Mouse (Mus musculus) heart, postnatal 14 days (tissue): Measurements from ENCODE around the gene Casr. TPM values are rescaled to one million over a fixed set of nuclear protein-coding genes. Genes with fewer than 3 reads are reported as not detected.

Experiments used
- DNase-seq, 2 experiments: peaks; one replicate each; pipeline ENCODE4 v3.0.0; 2021 to 2022
- intact Hi-C: fragments of 180-260 bp; cut with DNase I; formaldehyde crosslinking; loops from one replicate; pipeline ENCODE4 v1.15.1; 2025
- total RNA-seq, 2 experiments: library from RNA; stranded (reverse); gene quantifications; 2 replicates each; pipeline ENCODE4 v1.2.3; 2021

Gene Casr
- total RNA-seq, 2 experiments from 2014 or later, result not detected

- intact Hi-C loops, result no loop called here
- no peak for DNase-seq
Observed at GRCm38 (mm10) chr16:36455342-36455802, 106.6 kb downstream of the Casr start, which contains the start of gene Stfa3. Gene Stfa3 (minus strand): TSS chr16:36455392.

Other genes with a start within 250 kb of the Casr start
- not detected for gene BC117090, start 227.8 kb downstream of the Casr start, total RNA-seq
- not detected for gene BC100530, start 194.4 kb downstream of the Casr start, total RNA-seq
- not detected for gene Stfa2, start 153.7 kb downstream of the Casr start, total RNA-seq
- not detected for gene Stfa3, start 106.7 kb downstream of the Casr start, total RNA-seq
- gene Cd86, start 103.9 kb upstream of the Casr start, total RNA-seq, result 1 to 10 TPM; 1.6 to 1.7 TPM
- gene Ildr1, start 131.8 kb upstream of the Casr start, total RNA-seq, result under 1 TPM; 0.07 to 0.19 TPM
- gene Slc15a2, start 222.8 kb upstream of the Casr start, total RNA-seq, result 1 to 10 TPM; 3.6 to 4.0 TPM